Mouse (Mus musculus) forebrain, embryonic 11.5 days (tissue): ENCODE data around the gene Nrgn. TPM values are rescaled to one million over a fixed set of nuclear protein-coding genes. Genes with fewer than 3 reads are reported as not detected.

Experiments
- ATAC-seq: fragments of 200-750 bp; cut with Nextera tagmentation; replicated peaks from 2 replicates; pipeline ENCODE4 v1.8.0; 2017; ENCODE audit warnings: moderate TSS enrichment; ENCODE audit not compliant: low FRiP score
- DNase-seq: peaks from one replicate; pipeline ENCODE4 v3.0.0-alpha.2; 2017; ENCODE audit warnings: low spot score
- H3K27ac ChIP-seq: fragments of 300-500 bp; sonication (generic); 2 replicates; pipeline ENCODE4 v1.5.1; 2014; ENCODE audit warnings: low read depth, low read length
- H3K27me3 ChIP-seq: fragments of 300-500 bp; sonication (generic); 2 replicates; pipeline ENCODE4 v1.6.1; 2014; ENCODE audit warnings: mild to moderate bottlenecking, low read length, mixed read lengths; ENCODE audit not compliant: control insufficient read depth, insufficient read depth
- H3K36me3 ChIP-seq: fragments of 300-500 bp; sonication (generic); 2 replicates; pipeline ENCODE4 v1.6.1; 2014; ENCODE audit warnings: mild to moderate bottlenecking, low read length, moderate library complexity, mixed read lengths; ENCODE audit not compliant: control insufficient read depth, insufficient read depth
- H3K4me1 ChIP-seq: fragments of 300-500 bp; sonication (generic); replicated peaks from 2 replicates; pipeline ENCODE4 v1.6.1; 2014; ENCODE audit warnings: low read length, mixed read lengths; ENCODE audit not compliant: control insufficient read depth, insufficient read depth
- H3K4me2 ChIP-seq: fragments of 300-500 bp; sonication (generic); 2 replicates; pipeline ENCODE4 v1.6.1; 2014; ENCODE audit warnings: low read depth, mild to moderate bottlenecking, low read length, moderate library complexity, mixed read lengths; ENCODE audit not compliant: severe bottlenecking
- H3K4me3 ChIP-seq: fragments of 300-500 bp; sonication (generic); 2 replicates; pipeline ENCODE4 v1.5.1; 2014; ENCODE audit warnings: low read depth, low read length
- H3K9ac ChIP-seq: fragments of 300-500 bp; sonication (generic); 2 replicates; pipeline ENCODE4 v1.6.1; 2014; ENCODE audit warnings: low read length
- H3K9me3 ChIP-seq: fragments of 300-500 bp; sonication (generic); 2 replicates; pipeline ENCODE4 v1.6.1; 2016; ENCODE audit warnings: low read length, mixed read lengths; ENCODE audit not compliant: control insufficient read depth
- WGBS: fragments of 180-500 bp; shearing (Covaris S2); extraction: QIAGEN DNeasy Blood & Tissue Kit; methylation state at CpG from one replicate; pipeline ENCODE4 v1.1.7; 2014; 5-methylcytosine and 5-hydroxymethylcytosine counted together
- polyA plus RNA-seq: library from polyadenylated mRNA; unstranded; fragments of >200 nt; fragmentation: Nextera tagmentation; extraction: Ambion mirVana; gene quantifications from 2 replicates; pipeline ENCODE4 v1.2.1, GENCODE M21; 2014

Gene Nrgn
- polyA plus RNA-seq, 1 experiment from 2014 or later, result 3.4 TPM

DNA sequence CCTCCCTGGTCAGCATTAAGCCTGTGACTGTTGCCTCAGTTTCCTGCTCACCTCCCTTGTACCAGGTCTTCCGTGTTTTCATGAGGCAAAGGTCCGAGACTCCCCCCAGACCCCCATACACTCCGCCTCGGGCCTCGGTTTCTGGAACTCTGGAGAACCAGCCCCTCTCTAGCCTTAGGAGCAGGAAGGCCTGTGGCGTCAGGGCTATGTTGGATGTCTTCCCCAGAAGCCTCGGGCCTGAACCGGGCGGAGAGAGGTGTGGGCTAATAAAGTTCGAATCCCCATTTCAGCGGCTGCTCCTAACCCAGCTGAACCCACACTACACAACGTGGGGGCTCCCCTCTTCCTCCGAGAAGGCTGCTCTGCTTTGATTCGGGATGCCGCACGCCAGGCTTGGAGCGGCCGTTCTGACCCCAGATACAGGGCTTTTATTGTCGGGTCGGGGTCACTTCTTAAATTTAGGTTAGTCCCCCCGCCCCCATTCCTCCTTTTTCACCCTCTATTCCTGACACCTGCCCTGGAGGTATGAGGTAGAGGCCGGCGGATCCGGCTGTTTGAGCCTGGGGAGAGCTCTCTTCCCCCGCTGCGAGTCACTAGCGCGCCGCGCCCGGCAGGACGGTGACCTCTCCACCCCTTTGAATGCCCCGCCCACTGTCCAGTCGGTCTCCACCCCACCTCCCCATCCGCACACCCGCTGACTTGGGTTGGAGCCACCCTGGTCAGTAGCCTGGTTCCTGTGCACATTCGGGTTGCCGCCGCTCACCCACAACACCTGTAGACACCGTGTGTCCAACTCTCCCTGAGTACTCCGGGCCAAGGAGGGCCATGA, 25.1 kb downstream of the Nrgn start, which contains the start of gene Esam:
Esam (plus strand) TSS at position 683 of the 829 bp plus-strand sequence.
- no peaks in the 10 kb centered on the region for H3K9me3 ChIP-seq
- H3K27me3 ChIP-seq, result peaks cover 59% of the 10 kb centered on the region
- H3K9ac ChIP-seq, result no peak within 1 kb of the TSS
- H3K4me3 ChIP-seq, result no peak within 1 kb of the TSS
- H3K36me3 ChIP-seq, result peaks cover 4% of the 10 kb centered on the region
- peak; percentile 64 for DNase-seq
- peaks cover 12% of the 10 kb centered on the region; the same call in 1 of the 2 replicates for H3K4me1 ChIP-seq
- 0 out of 2 replicates have a peak within 1 kb of the TSS, but pooled peaks have one; percentile 5 for H3K4me2 ChIP-seq
- ATAC-seq, result no peak
- 1% methylated on average over 41 of the region's 41 CpGs for WGBS
- H3K27ac ChIP-seq, result no peak within 1 kb of the TSS

DNA sequence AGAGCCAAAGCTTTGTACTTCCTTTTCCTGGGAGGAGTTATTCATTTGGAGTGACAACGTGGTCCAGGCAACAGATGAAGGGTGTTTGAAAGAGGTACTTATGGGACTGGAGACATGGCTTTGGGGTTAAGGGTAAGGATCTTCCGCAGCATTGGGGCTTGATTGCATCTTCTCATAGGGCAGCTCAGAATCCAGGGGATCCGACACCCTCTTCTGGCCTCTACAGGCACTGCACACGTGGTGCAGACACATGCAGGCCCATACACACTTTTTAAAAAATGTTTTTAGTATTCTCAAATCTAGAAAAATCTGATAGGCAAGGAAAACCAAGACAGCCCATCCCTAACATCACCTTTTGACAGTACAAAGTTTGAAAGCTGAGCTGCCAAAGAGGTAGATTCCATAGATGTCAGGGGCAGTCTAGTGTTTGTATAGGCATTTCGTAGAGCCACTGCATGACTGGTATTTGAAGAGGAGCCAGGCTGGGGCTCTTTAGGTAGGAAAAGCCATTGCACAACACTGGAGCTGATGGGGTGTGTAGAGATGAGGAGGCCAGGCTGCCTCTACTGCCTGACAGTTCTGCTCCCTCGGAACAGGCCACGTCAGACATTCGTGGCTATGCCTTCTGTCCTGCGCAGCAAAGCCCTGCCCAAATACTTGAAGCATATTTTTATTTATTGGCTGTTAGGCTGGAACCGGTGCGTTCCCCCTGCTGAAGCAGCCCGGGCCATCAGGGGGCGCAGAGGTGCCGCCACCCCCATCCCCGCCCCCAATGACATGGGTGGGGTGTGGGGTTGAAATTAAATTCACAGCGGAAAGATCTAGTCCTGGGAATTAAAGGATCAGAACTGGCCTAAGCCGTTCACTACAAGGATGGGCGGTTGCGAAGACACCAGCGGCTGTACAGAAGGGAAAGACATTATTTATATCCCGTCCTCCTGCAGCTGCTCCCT, 26.0 kb downstream of the Nrgn start:
- Histone ChIP-seq H3K4me3 (no peak overlapping the region), H3K36me3 (peaks cover 4% of the 10 kb centered on the region), H3K4me2 (no peak overlapping the region), H3K9ac (no peak overlapping the region), H3K27me3 (peaks cover 54% of the 10 kb centered on the region), H3K4me1 (peaks cover 12% of the 10 kb centered on the region; the same call in 1 of the 2 replicates), H3K9me3 (no peaks in the 10 kb centered on the region), H3K27ac (no peak overlapping the region)
- WGBS, result 22% methylated on average over 21 of the region's 21 CpGs
- no peak for DNase-seq
- ATAC-seq, result no peak

DNA sequence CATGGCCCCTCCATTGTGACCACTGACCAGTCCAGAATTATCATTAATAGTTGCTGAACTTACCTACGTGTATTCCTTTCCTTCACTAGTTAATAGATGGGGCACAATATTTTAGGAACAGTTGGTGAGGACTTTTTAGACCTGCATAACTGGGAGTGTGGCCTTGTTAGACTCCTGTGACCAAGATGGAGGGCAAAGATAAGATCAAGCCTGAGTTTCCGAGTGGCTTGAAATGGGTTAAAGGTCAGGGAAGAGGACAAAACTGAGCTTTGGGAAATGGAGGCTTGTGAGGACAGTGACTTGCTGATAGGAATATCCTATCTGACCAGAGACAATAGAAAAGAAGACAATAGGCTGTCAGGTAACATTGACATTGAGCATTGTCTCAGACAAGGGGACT, 27.2 kb downstream of the Nrgn start:
- no peaks in the 10 kb centered on the region for H3K9me3 ChIP-seq
- H3K27ac ChIP-seq, result no peak overlapping the region
- 93% methylated on average over 2 of the region's 2 CpGs for WGBS
- H3K9ac ChIP-seq, result no peak overlapping the region
- peaks cover 5% of the 10 kb centered on the region; the same call in 1 of the 2 replicates for H3K4me1 ChIP-seq
- H3K4me3 ChIP-seq, result no peak overlapping the region
- DNase-seq, result no peak
- peaks cover 44% of the 10 kb centered on the region for H3K27me3 ChIP-seq
- ATAC-seq, result no peak
- peaks cover 4% of the 10 kb centered on the region for H3K36me3 ChIP-seq
- H3K4me2 ChIP-seq, result no peak overlapping the region

DNA sequence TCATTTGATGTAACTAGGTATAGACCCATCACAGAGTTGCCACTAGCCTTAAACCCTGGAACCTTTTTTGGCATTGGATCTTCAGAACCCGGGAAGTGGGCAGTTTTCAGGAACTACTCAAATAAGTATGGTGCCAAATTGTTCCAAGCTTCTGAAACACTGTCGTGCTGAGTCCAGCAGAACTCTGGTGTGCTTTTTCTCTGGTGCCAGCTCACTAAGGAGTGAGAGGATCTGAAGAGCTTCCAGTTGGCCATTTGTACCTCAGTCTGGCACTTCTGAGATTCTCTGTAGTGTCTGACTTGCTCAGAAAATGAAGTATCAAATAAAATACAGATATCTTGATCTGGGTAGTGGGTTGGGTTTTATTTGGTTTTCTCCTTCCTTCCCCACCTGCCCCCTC, 32.7 kb downstream of the Nrgn start:
- Histone ChIP-seq H3K27ac (no peak overlapping the region), H3K4me1 (no peaks in the 10 kb centered on the region), H3K36me3 (peaks cover 7% of the 10 kb centered on the region), H3K9me3 (no peaks in the 10 kb centered on the region), H3K4me2 (no peak overlapping the region), H3K27me3 (no peaks in the 10 kb centered on the region), H3K4me3 (no peak overlapping the region), H3K9ac (no peak overlapping the region)
- ATAC-seq (no peak), DNase-seq (no peak)
- WGBS, result 99% methylated on average over 2 of the region's 2 CpGs

DNA sequence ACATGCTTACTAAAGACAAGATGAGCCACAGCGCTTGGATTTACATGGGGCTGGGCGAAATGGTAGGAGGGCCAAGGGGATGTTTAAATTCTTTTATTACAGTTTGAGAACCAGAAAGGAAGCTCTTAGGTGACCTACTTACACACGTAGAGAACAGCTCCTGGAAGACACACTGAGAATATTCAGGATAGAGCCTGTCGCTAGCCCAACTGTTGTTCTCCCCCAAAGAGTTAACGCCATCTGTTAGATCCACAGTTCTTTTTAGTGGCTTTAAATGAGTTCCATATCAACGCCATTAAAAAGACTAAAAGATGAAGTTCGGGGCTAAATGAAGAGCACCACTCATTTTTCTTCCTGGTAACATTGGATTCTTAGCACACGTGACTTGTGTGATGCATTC, 33.7 kb downstream of the Nrgn start:
- H3K9me3 ChIP-seq, result no peaks in the 10 kb centered on the region
- H3K4me3 ChIP-seq, result no peak overlapping the region
- no peaks in the 10 kb centered on the region for H3K27me3 ChIP-seq
- H3K36me3 ChIP-seq, result peaks cover 7% of the 10 kb centered on the region
- WGBS, result 92% methylated on average over 8 of the region's 8 CpGs
- DNase-seq, result no peak
- no peak overlapping the region for H3K9ac ChIP-seq
- H3K4me1 ChIP-seq, result no peaks in the 10 kb centered on the region
- H3K4me2 ChIP-seq, result no peak overlapping the region
- H3K27ac ChIP-seq, result no peak overlapping the region
- ATAC-seq, result no peak

DNA sequence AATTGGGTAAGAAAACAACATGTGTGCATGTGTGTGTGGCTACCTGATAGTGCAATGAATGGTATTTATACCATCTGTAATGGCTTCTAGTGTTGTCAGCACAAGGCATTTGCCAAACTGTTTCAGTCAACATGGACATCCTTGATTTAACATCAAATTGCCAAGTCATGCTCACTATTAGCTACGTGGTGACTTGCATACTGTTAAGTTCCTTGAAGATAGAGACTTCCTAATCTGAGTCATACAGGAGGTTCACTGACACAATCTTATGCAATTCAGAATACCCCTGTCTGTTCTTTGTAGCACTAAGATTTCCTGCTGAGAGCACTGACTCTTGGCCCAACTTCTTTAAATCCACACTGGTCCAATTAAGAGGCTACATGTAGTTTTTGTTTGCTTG, 35.2 kb downstream of the Nrgn start:
- ATAC-seq (no peak), DNase-seq (no peak)
- Histone ChIP-seq H3K4me3 (no peak overlapping the region), H3K4me1 (no peaks in the 10 kb centered on the region), H3K36me3 (peaks cover 3% of the 10 kb centered on the region; the same call in 1 of the 2 replicates), H3K9ac (no peak overlapping the region), H3K27me3 (no peaks in the 10 kb centered on the region), H3K9me3 (no peaks in the 10 kb centered on the region), H3K27ac (no peak overlapping the region), H3K4me2 (no peak overlapping the region)
- WGBS, result 68% methylated on average over 1 of the region's 1 CpGs

DNA sequence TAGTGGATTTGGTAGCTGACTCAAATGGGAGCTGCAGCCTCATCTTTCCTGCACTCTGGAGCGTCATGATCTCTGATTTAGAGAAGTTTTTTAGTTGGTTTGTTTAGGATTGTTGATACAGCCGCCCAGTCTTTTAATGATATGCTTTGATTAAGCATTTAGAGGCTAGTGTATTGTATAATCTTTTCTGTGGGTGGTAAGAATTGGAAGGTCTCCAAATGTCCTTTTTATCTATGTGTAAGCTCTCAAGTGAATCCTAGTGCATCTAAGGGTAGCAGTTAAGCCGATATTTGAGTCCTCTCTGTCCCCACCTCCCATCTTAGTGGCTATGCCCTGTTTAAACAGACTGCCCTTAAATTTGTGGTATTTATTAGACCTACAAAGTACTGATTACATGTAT, 38.2 kb downstream of the Nrgn start:
- WGBS, result 92% methylated on average over 3 of the region's 3 CpGs
- H3K4me1 ChIP-seq, result no peaks in the 10 kb centered on the region
- no peak overlapping the region for H3K9ac ChIP-seq
- no peak overlapping the region for H3K4me2 ChIP-seq
- no peaks in the 10 kb centered on the region for H3K27me3 ChIP-seq
- no peak overlapping the region for H3K27ac ChIP-seq
- DNase-seq (no peak), ATAC-seq (no peak)
- no peaks in the 10 kb centered on the region for H3K9me3 ChIP-seq
- H3K4me3 ChIP-seq, result no peak overlapping the region
- peaks cover 2% of the 10 kb centered on the region; the same call in 1 of the 2 replicates for H3K36me3 ChIP-seq

DNA sequence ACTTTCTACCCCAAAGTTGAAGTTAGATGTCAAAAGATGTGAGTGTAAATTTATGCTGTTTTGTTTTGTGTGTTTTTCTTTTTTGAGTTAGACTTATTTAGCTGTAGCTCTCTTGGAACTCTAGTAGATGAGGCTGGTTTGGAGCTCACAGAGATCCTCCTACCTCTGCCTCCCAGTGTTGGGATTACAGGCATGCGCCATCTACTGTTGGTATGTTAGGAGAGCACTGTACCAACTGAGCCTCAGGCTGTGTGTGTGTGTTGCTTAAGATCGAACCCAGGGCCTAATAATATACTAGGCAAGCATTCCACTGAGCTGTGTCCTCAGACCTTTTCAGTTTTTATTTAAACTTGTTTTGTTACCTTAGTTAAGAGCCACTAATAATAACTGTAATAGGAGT, 40.6 kb downstream of the Nrgn start:
- no peaks in the 10 kb centered on the region for H3K27me3 ChIP-seq
- no peaks in the 10 kb centered on the region for H3K36me3 ChIP-seq
- ATAC-seq (no peak), DNase-seq (no peak)
- WGBS, result 93% methylated on average over 2 of the region's 2 CpGs
- H3K4me2 ChIP-seq, result no peak overlapping the region
- H3K9ac ChIP-seq, result no peak overlapping the region
- H3K27ac ChIP-seq, result no peak overlapping the region
- H3K4me3 ChIP-seq, result no peak overlapping the region
- no peaks in the 10 kb centered on the region for H3K9me3 ChIP-seq
- no peaks in the 10 kb centered on the region; the same call in 1 of the 2 replicates for H3K4me1 ChIP-seq
